Mouse (Mus musculus) adrenal gland, adult 18-20 months (tissue): ENCODE measurements at regions not wholly inside any gene's neighbourhood (a gene's known extent, or its start where the extent isn't known, plus 50 kb on each side); places are given as distances from the start of the nearest gene placed in this dataset.

Source experiments
- DNase-seq, 2 experiments: peaks; one replicate each; pipeline ENCODE4 v3.0.0; 2021 to 2022; ENCODE audit warnings: low spot score in 2 of 2

DNA sequence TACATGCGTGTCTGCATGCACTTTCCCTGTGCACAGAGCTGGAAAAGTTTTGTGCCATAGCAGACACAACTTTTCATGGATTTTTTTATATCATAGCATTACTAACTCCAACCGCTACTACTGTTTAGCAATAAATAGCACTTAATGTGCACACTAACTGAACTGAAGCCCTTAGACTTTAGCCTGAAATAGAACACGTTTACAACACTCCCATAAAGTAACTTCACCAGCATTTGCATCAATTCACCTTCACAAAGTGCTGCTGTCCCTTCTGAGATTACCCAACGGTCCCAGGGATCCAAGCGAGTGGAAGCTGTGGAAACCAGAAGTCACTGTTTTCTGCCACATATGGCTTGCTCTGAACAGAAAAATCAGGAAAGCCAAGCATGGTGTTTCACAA is 161.9 kb upstream of the Smim15 start:
- no peak for DNase-seq

DNA sequence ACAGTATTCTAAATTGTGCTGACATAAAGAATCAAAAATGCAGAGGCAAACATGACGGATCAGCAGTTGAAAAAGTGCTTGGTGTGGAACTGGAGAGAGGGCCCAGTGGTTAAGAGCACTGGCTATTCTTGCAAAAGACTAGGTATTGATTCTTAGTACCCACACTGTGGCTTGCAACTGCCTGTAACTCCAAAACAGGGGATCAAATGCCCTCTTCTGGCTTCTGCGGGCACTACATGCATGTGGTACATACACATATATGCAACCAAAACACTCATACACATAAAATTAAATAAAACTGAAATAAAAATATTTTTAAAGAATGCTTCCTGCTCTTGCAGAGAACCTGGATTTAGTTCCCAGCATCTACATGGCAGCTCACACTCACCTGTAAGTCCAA is 163.7 kb upstream of the Smim15 start:
- DNase-seq = no peak

DNA sequence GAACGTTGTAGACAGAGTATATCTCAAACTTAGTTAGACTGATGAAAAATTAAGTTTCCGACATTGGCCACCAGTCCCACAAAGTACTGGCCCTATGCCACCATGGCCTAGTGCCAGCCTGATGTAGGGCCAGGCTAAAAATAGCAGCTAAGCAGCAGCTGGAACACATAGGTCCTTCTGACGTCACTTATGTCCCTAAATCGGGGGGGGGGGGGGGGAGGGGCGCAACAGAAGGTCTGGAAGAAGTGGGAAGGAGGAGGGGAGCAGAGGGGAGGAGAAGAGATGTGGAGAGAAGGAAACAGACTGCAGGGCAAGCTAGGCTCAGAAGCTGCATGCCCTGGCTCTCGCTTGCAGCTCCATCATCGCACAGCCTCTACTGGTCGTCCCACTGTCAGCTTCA is 164.7 kb upstream of the Smim15 start:
- DNase-seq = peak; percentile 31 to 59

DNA sequence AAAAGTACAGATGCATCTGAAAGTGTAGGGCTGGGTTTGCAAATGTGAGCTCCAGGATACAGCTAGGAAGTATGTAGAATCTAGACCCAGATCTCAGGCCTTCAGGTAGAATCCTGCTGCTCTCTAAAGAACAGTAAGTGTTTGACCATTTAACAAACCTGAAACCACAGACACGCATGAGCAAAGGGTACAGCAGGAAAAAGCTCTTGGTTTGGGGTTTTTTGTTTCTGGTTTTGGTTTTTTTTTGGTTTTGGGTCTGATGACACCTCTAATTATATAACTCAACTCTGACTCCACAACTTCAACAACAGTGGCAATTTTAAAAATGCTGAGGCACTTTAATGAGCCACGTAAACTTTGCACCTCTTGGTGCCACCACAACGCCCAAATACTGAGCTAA is 165.3 kb upstream of the Smim15 start:
- no peak for DNase-seq

DNA sequence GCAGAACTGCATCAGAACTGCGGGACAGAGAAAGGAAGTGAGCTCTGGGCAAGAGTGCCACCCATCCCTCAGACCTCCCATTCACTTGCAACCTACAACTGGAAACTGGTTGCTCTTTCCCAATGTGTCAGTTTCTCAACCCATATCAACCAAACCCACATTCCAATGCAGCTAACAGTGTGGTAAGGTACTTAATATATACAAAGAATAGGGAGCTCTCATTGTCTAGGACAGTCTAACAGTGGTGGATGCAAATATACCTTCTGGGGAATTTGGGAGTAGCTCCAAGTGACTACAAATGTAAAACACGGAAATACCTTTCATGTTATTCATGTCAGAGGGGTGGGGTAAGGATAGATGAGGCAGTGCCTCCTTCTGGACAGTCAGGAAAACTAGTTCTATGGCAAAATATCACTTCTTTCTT is 171.0 kb upstream of the Smim15 start:
- DNase-seq = no peak

DNA sequence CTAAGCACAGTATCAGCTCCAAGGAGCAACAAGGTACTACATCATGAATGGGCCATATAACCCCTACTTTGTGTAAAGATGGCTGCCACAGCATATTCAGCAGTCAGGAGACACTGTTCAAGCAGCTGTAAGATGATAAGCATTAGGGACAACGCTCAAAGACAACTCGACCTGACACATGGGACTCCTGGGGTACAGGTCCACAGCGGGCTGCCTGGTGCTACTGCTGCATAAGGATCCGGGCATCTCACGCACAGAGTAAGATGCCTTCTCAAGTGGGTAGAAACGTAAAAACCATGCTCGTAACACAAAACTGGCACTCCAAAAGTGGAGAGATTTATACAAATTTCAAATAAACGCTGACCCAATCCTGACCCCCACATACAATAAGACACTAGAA is 171.7 kb upstream of the Smim15 start:
- DNase-seq = no peak

DNA sequence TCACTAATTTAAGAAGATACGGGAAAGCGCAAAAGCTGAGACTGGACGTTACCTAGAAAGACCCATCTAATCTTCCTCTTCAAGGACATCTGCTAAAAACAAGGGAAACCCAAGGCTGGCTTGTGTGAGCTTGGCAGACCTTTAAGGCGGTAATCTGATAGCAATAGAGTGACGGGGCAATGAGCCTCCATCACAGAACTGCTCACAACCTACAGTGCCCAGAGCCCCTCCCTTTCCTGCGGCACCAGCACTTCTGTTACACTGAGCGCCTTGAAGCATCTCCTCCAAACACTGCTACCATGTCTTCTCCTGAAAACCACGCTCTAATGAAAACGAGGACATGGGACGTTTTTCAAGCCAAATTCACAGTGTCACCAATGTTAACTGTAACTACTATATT is 172.1 kb upstream of the Smim15 start:
- no peak for DNase-seq

DNA sequence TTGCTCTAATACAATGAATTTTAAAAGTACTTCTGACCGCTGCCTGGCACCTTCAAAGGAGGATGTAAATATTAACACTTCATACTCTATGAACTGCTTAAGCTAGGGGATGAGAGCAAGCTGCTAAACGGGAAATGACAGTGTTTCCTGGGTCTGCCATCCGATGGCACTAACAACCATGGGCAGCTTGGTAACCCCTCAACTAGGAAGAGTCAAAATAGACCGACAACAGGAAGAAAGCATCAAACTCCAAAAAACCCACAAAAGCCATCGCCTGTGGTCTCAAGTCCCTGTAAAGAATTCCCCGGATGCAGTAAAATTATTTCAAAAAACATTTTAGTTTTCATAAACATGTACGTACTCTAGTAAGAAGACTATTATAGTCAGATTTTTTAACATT is 175.3 kb upstream of the Smim15 start:
- DNase-seq = no peak

DNA sequence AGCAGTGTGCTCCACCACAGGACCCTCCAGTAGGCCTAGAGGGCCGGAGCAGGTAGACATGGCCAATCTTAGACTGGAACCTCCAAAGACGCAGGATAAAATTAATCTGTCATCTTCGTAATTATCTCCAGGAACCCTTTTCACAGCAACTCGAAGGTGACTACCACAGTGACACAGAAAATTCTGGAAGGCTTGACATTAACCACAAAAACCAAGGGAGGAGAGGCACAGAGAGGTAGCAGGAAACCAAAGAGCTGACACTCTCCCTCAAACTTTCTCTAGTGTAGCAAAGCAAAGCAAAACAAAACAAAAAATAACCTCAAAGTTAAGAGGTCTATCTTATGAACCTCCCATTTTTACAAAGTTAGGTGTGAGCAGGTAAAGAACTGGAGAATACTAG is 177.4 kb upstream of the Smim15 start:
- DNase-seq = no peak

DNA sequence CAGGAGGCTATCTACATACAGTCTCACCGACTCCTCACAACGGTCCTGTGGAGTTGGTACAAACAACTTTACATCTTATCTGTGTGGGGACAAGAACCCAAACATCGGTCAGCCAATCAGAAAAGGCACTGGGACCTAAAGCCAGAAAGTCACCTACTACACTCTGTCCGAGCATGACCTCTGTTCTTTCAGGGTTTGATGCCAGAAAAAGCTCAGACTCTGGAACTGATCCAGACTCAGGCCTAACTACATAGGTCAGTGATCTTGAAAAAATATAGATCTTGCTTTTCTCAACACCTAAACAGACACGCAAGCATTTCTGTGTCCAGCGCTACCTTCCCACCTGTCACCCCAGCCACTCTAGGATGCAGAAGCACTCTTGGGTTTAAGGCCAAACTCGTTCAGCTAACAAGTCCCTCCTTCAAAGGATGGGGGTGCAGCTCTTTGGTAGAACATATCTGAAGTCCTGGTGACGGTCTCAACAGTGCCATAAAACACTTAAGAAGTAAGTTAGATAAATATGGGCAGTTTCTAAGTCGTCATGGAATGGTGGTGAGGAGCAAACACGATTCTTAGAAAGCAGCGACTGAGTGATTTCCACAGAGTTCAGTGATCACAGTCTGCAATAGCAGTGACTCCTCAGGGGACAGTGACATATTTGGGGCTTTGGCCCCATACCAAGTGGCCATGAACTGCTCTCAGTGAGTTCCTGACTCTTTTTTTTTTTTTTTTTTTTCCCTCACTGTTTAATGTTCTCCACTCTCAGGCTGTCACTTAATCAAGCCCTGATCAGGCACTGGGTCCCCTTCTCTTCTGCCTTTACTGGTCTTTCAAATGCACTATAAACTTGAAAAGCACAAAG is 181.2 kb upstream of the Smim15 start:
- DNase-seq = no peak

DNA sequence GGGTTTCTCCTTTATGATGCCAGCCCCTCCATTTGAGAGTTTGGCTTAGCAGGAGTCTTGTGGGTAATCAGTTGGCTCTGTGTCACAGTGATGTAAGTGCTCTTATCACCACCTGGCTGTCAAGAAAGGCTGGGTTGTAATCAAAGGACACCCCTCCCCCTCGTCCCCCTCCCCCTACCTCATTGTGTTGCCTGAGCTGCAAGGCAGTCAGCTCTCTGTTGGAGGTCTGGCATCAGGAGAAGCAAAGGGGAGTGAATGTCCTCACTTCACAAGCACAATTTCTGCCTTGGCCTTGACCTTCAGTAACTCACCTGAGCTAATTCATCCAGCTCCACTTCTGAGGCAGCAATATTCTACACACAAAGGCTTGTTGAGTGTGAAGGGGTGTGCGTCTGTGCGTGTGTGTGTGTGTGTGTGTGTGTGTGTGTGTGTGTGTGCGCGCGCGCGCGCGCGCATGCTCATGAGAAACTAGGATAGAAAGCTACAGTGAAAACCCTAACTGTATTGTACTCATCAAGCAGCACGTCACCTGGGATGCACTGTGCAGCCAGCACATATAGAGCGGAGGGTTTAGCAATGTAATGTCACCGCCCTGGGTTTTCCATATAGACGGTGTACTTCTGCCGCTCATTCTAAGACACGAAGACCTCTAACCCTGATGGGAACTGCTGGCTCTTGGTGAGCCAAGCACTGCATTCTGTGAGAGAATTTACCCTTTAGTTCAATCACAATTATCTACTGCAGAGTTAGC is 182.7 kb upstream of the Smim15 start:
- no peak for DNase-seq

DNA sequence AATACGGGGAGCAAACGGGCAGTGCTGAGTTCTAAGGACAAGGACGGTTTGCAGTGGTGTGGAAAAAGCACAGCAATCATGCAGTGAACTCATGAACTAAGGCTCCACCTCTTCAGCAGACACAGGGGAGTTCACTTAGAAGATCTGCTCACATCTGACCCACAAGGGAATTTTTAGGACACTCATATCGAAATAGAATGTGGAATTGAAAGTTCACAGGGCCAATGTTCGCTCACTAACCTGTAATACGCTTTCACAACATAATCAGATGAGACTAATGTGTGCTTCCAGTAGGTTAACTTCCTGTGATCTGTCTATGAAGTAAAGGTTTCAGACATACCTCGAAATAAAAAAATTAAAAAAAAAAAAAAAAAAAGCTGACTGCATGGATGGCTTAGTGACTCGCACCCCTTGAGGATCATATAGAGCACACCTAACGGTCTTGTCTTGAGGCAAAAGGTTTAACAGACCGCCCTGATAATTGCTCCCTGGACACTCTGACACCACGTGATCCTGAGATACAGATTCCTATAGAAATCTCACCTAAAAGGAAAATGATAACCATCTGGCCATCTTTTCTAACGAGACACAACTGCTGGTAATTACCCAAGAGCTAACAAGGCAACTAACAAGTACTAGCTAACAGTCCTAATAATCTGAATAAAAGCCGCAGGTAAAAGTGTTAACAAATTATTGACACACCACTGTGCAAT is 187.0 kb upstream of the Smim15 start:
- no peak for DNase-seq

DNA sequence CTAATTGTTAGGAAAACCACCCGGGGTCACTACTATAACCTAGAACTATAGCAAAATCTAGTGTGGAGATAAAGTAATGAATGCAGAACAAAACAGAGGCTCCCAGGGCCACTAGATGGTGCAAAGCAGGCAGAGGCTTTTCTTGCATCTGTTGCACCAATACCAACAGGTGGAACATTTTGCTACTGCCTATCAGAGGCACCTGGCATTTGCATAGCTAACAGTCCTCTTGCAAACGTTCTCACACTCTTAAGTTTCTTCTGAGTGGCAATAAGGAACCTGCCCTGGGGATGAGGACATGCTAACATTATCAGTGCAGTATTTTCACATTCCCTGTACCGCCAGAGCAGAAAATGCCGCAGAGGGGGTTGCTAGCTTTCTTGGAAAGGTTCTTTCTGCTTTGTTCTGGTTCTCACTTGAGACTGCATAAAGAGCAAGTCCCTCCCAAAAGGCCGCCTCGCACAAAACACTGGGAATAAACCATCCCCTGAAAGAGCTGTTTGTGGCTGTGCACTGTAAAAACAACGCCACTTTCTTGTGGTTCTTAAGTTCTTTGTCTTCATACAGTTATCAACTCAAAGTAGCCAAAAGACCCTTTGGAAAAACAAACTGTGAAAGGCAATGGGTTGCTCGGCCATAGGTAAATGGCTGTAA is 193.2 kb upstream of the Smim15 start:
- DNase-seq = no peak

DNA sequence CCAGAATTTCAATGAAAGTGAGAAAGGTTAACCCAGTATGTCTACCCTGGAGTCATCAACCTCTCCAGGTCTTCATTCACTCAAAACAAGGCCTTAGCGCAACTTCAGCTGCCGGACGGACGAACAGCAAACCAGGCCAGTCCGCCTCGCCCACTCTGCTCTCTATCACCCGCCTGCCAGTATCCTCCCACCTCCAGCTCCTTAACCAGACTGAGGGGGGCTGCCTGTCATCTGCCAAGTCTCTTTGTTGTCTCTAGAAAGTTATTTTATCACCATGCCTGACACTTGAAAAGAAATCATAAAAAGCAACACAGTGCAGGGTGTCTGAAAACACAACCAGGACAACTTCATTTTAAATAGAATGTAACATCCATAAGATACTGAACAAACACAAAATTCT is 195.4 kb upstream of the Smim15 start:
- no peak for DNase-seq

DNA sequence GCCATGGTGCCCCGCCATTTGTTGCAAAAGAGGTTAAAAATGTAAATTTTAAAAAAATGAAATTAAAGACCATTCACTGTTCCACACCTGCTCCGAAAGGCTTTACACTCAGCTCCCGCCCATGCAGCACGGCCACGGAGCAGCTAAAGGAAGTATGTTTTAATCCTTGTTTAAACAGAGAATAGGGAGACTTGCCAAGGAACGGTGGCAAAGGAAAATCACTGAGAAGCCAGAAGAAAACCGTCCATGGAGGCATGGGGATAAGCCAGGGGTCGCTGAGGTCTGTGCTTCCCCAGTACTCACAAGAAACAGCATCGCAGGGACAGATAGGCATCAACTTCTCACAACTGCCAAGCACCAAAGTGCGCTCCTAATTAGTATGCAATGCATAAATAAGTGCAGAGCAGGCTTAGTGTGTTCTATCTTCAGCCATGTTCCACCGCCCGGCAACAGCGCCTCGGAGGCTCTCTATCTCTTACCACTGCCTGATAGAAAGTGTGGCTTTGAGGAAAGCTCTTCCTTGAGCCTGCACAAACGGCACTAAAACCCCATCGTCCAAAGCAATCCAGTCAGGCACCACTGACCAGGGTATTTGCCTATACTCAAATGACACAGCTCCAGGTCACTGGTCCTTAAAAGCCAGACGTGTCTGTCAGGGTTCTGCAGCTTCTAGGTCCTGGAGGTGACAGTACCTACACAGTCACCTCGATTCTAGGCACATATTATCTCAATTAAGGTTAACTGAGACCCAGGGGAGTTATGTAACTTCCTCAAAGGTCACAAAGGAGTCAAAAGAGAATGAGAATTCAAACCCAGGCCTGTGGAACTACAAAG is 196.8 kb upstream of the Smim15 start:
- DNase-seq = no peak

DNA sequence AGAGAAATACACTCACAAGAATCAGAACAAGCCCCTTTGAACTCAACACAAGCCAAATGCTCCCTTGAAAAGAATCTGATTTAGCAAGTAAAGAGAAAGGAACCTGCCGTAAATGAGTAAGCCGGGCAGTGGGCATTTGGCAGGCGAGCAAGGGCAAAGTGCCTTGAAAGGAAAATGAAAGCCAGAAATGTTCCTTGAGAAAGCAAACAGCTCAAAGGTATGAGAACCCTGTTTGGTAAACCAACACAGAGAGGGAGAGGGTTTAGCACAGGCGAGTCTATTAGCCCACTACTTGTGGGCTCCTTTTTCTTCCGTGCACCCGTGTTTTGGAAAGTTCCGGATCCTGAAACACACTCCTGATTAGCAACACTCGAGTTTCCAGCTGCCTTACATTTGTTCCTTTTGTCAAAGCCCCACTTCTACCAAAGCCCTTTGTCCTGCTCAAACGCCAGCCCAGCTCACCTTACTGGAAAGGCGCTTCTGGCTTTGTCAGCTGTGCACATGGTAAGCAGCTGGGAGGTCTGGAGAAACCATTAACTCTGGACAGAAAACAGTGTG is 197.5 kb upstream of the Smim15 start:
- DNase-seq = no peak

DNA sequence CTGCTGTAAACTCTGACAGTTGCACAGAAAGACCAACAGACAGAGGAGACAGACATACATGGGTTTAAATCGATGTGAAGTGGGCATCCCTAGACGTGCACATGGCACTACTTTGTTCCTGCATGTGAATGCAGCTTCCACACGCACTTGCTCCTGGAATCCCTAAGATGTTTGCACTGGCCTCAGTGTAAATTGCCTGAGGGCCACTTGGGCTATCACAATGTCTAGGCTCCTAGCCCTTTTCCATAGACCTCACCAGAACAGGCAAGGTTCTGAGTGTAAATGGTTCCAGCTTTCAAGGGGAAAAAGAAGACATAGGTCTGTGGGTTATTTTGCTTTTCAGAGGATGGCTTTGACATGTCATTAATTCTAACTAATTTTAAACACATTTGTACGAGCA is 198.4 kb upstream of the Smim15 start:
- DNase-seq = no peak

DNA sequence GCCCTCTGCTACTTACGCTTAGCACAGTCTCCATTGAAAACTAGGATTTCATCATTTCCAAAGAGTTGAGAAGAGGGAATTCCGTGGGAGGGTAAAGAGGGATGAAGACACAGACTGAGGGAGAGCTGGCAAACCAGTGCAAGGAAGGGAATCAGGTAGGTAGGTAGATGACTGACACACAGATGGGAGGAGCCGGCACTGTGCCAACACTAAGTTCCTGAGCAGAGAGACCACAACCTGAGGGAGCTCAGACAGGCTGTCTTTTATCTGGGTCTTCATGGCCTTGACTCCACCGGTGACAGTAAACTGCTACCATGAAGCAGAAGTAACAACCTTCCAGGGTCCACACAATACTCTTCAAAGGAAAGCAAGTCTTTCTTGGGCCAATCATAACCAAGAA is 200.2 kb upstream of the Smim15 start:
- DNase-seq = no peak

DNA sequence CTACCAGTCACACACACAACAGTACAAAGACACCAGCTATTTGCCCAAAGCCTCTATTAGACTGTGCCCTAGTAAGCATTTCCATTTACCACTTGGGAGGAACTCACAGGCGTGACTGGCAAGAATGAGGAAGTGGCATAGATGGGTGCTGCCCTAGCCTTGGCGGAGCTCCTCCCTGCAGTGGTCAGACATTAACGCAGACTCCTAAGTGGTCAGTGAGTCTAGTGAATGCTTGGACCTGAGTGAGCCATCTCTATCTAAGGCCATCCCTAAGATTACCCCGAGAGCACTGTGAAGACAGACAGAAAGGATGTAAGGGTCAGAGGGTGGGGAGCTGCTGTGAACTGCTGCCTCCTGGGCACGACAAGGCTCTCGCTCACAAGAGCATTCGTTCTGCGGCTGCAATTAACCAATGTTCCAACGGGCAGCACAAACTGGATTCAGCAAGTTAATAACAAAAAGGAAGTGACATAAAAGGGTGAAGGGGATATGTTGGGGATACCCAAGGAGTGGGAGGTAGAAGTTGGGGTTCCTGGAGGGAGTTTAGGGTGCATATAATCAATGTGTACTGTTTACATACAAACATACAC is 206.0 kb upstream of the Smim15 start:
- DNase-seq = no peak
